Mouse (Mus musculus) olfactory bulb, adult 2 months (tissue): ENCODE measurements around the gene Arf6.

Experiments
- CTCF ChIP-seq: fragments of 200-500 bp; IDR thresholded peaks from 2 replicates; pipeline ENCODE4 v1.5.1; 2012; ENCODE audit warnings: low read depth, mild to moderate bottlenecking, low read length, moderate library complexity; ENCODE audit not compliant: insufficient read depth
- POLR2A ChIP-seq: fragments of 200-500 bp; IDR thresholded peaks from 2 replicates; pipeline ENCODE4 v1.6.1; 2012; ENCODE audit warnings: mild to moderate bottlenecking, low read depth, low read length, moderate library complexity; ENCODE audit not compliant: insufficient read depth

GRCm38 (mm10) chr12:69372731-69373331 is 881 bp downstream of the Arf6 start:
- TF ChIP-seq POLR2A (no peak), CTCF (no peak)
